Mouse (Mus musculus) heart, postnatal 0 days (tissue): ENCODE measurements around the gene Myo3b. TPM values are rescaled to one million over a fixed set of nuclear protein-coding genes. Genes with fewer than 3 reads are reported as not detected.

Experiments used
- ATAC-seq: fragments of 200-750 bp; cut with Nextera tagmentation; 2 replicates; pipeline ENCODE4 v1.8.0; 2017; ENCODE audit warnings: low read depth, moderate number of reproducible peaks, moderate library complexity; ENCODE audit not compliant: insufficient read depth
- DNase-seq: peaks from one replicate; pipeline ENCODE4 v3.0.0-alpha.2; 2016; ENCODE audit warnings: low spot score
- H3K27ac ChIP-seq: fragments of 300-500 bp; sonication (generic); 2 replicates; pipeline ENCODE4 v1.5.1; 2014; ENCODE audit warnings: low read depth, mild to moderate bottlenecking
- H3K27me3 ChIP-seq: fragments of 300-500 bp; sonication (generic); 2 replicates; pipeline ENCODE4 v1.6.1; 2014; ENCODE audit warnings: low read length, mixed read lengths; ENCODE audit not compliant: control insufficient read depth, insufficient read depth
- H3K36me3 ChIP-seq: fragments of 300-500 bp; sonication (generic); replicated peaks from 2 replicates; pipeline ENCODE4 v1.6.1; 2014; ENCODE audit warnings: low read length, mixed read lengths; ENCODE audit not compliant: control insufficient read depth, insufficient read depth
- H3K4me1 ChIP-seq: fragments of 300-500 bp; sonication (generic); 2 replicates; pipeline ENCODE4 v1.6.1; 2014; ENCODE audit warnings: antibody characterized with exemption; ENCODE audit not compliant: control insufficient read depth, insufficient read depth
- H3K4me2 ChIP-seq: fragments of 300-500 bp; sonication (generic); 2 replicates; pipeline ENCODE4 v1.6.1; 2014; ENCODE audit warnings: low read depth, mild to moderate bottlenecking, low read length, moderate library complexity
- H3K4me3 ChIP-seq: fragments of 300-500 bp; sonication (generic); 2 replicates; pipeline ENCODE4 v1.5.1; 2014; ENCODE audit warnings: low read depth, low read length
- H3K9ac ChIP-seq: fragments of 300-500 bp; sonication (generic); replicated peaks from 2 replicates; pipeline ENCODE4 v1.6.1; 2014; ENCODE audit warnings: low read depth, low read length, mixed read lengths
- H3K9me3 ChIP-seq: fragments of 300-500 bp; sonication (generic); replicated peaks from 2 replicates; pipeline ENCODE4 v1.6.1; 2016; ENCODE audit warnings: low read length; ENCODE audit not compliant: control insufficient read depth
- CTCF ChIP-seq: IDR thresholded peaks from 2 replicates; pipeline ENCODE4 v1.5.1; 2016; ENCODE audit warnings: antibody characterized with exemption, control low read depth, low read depth
- EP300 ChIP-seq: IDR thresholded peaks from 2 replicates; pipeline ENCODE4 v1.6.1; 2016; ENCODE audit warnings: antibody characterized with exemption, low read depth
- WGBS: fragments of 180-500 bp; shearing (Covaris S2); extraction: QIAGEN DNeasy Blood & Tissue Kit; methylation state at CpG from one replicate; pipeline ENCODE4 v1.1.7; 2014; 5-methylcytosine and 5-hydroxymethylcytosine counted together
- polyA plus RNA-seq: library from polyadenylated mRNA; unstranded; fragments of >200 nt; fragmentation: Nextera tagmentation; extraction: Ambion mirVana; gene quantifications from 2 replicates; pipeline ENCODE4 v1.2.1, GENCODE M21; 2015
- total RNA-seq: library from RNA; depleted of rRNA; stranded (reverse); fragments of >200 nt; gene quantifications from 2 replicates; pipeline ENCODE4 v1.2.3, GENCODE M21; 2014; ENCODE audit warnings: low replicate concordance

Gene Myo3b
- total and polyA plus RNA-seq, 2 experiments from 2014 or later, result 0.04 to 0.15 TPM

DNA sequence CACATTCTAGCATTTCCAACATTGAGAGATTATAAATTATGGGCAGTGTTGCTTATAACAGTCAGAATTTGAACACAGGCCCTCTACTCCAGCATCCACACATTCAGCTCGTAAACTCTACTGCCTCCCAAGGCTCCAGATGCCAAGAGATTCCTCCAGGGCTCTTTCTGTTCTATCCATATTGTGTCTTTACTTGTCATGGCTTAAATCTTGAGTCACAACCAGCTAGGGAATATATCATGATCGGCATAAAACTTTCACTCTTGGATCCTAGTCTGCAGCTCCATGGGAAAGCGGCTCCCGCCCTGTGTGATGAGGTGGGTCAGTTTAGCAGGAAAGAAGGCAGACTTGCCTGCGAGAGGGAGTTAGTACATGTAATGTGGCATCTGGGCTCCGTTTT, 294.0 kb downstream of the Myo3b start:
- Histone ChIP-seq H3K27ac (no peak overlapping the region), H3K4me2 (no peak overlapping the region), H3K27me3 (no peaks in the 10 kb centered on the region), H3K4me1 (peaks cover 14% of the 10 kb centered on the region), H3K36me3 (no peaks in the 10 kb centered on the region), H3K9ac (no peak overlapping the region), H3K9me3 (no peaks in the 10 kb centered on the region), H3K4me3 (no peak overlapping the region)
- WGBS, result 93% methylated on average over 6 of the region's 6 CpGs
- TF ChIP-seq CTCF, result no peak
- no peak for TF ChIP-seq EP300
- no peak for ATAC-seq
- no peak for DNase-seq

DNA sequence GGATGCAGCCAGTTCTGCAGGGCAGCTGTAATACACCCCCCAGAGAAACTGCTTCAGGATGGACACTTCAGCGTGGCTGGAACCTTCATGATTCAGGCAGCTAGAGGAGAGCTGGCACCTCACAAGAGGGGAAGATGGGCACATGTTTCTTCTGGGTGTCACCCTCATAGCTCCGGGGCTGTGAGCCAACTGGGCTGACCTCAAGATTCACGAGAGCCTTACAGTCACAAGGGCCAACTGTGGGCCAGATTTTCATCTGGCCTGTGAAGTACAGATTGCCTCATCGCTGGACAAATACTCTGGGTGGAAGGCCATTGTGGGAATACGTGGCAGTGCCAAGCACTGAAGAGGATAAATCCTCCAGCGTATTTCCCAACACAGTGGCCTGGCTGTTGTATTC, 294.6 kb downstream of the Myo3b start:
- no peak for ATAC-seq
- no peaks in the 10 kb centered on the region for H3K27me3 ChIP-seq
- no peak overlapping the region for H3K4me2 ChIP-seq
- H3K4me3 ChIP-seq, result no peak overlapping the region
- H3K9ac ChIP-seq, result no peak overlapping the region
- H3K4me1 ChIP-seq, result peaks cover 17% of the 10 kb centered on the region
- no peak for DNase-seq
- TF ChIP-seq CTCF (no peak), EP300 (no peak)
- no peaks in the 10 kb centered on the region for H3K9me3 ChIP-seq
- no peaks in the 10 kb centered on the region for H3K36me3 ChIP-seq
- H3K27ac ChIP-seq, result no peak overlapping the region
- WGBS, result 79% methylated on average over 6 of the region's 6 CpGs

DNA sequence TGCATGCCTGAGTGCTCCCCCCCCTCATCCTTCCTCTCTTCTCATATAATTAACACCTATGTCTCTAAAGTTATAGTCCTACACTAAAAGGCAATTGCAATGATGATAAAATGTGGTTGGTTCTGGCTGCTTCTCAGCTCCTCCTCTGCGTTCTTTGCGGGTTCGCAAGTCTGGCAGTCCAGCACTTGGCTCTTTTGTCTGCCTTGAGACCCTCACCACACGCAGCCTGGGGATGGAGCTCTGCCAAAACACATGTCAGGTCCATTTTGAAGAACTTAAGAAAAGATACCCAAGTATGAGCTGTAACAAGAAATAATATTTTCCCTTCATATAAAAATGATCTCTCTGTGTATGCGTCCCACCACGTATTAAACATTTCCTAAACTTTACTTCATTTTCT, 297.6 kb downstream of the Myo3b start:
- H3K36me3 ChIP-seq, result no peaks in the 10 kb centered on the region
- no peak overlapping the region for H3K27ac ChIP-seq
- peaks cover 21% of the 10 kb centered on the region for H3K4me1 ChIP-seq
- no peak overlapping the region for H3K4me2 ChIP-seq
- ATAC-seq (no peak), DNase-seq (no peak)
- no peak overlapping the region for H3K4me3 ChIP-seq
- no peaks in the 10 kb centered on the region for H3K9me3 ChIP-seq
- TF ChIP-seq CTCF (no peak), EP300 (no peak)
- no peak overlapping the region for H3K9ac ChIP-seq
- H3K27me3 ChIP-seq, result no peaks in the 10 kb centered on the region
- WGBS, result 65% methylated on average over 6 of the region's 6 CpGs

DNA sequence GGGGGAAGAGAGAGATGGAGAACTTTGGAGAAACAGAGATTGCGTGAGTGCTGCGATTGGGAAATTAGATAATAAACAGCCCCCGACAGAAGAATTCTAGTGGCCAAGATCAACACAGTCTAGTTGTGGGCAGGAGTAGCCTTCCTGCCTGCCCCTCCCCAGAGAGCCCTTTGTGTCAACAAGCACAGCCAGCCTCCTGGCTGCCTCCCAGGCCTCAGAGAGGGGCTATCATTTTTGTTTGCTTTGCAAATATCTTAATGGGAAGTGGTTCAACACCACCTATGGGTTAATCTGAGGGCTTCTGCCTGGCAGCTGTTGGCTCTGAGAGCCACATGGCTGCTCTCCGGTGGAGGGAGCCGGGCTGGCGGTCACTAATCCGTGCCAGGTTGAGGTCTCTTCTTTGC, 298.3 kb downstream of the Myo3b start:
- H3K4me1 ChIP-seq, result peaks cover 21% of the 10 kb centered on the region
- ATAC-seq (peak; percentile 59), DNase-seq (peak; percentile 28)
- 5% methylated on average over 7 of the region's 7 CpGs for WGBS
- 0 out of 2 replicates have a peak overlapping the region, but pooled peaks have one; percentile 1 for H3K4me3 ChIP-seq
- TF ChIP-seq EP300 (no peak), CTCF (no peak)
- H3K27ac ChIP-seq, result peak overlapping the region; percentile 22
- no peaks in the 10 kb centered on the region for H3K36me3 ChIP-seq
- no peaks in the 10 kb centered on the region for H3K9me3 ChIP-seq
- H3K4me2 ChIP-seq, result peak overlapping the region; percentile 44
- no peak overlapping the region for H3K9ac ChIP-seq
- no peaks in the 10 kb centered on the region for H3K27me3 ChIP-seq

DNA sequence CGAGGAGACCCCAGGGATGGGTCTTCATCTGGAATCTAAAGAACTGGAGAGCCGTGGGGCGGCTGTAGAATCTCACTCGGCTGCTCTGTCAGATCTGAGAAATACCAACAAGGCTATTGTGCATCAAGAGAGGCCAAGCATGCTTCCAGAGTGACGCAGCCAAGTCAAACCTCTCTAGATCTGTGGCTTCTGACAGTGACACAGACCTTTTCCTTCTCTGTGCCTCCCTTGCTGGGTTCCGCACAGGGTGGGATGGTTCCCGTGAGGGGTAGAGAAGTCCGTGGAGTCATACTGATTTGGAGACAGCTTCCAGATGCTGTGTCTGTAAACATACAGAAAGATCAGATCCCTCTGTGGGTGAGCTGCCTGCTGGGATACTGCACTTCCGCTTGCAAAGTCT, 298.9 kb downstream of the Myo3b start:
- peak; percentile 57; the same call in 1 of the 2 replicates for ATAC-seq
- TF ChIP-seq EP300, result no peak
- TF ChIP-seq CTCF, result no peak
- H3K27ac ChIP-seq, result peak overlapping the region; percentile 22
- H3K9me3 ChIP-seq, result no peaks in the 10 kb centered on the region
- H3K4me1 ChIP-seq, result peaks cover 21% of the 10 kb centered on the region
- 17% methylated on average over 9 of the region's 9 CpGs for WGBS
- no peaks in the 10 kb centered on the region for H3K27me3 ChIP-seq
- H3K36me3 ChIP-seq, result no peaks in the 10 kb centered on the region
- H3K4me3 ChIP-seq, result no peak overlapping the region
- H3K4me2 ChIP-seq, result peak overlapping the region; percentile 44
- no peak overlapping the region for H3K9ac ChIP-seq
- DNase-seq, result peak; percentile 51

DNA sequence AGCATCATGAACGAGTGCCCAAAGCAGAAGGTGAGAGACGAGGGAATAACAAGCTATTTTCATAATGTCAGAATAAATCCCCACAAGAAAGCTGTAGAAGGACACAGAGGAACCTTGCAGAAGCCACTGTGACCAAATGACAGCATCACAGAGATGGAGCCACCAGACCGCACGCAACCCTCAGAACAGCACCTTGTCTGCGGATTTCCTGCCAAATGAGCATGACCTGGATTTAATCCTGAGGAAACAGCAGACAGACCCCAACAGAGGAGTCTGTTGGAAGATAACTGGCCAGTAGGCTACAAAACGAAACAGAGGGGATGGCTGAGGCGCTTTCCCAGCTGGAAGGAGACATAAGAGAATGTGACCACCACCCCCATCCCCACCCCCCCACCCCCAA, 300.1 kb downstream of the Myo3b start:
- H3K4me1 ChIP-seq, result peaks cover 21% of the 10 kb centered on the region
- no peak for DNase-seq
- 63% methylated on average over 7 of the region's 7 CpGs for WGBS

More for the DNA sequence above, 300.1 kb downstream of the Myo3b start:
- H3K27ac ChIP-seq, result no peak overlapping the region
- ATAC-seq, result no peak
- no peak overlapping the region for H3K4me2 ChIP-seq
- no peak overlapping the region for H3K9ac ChIP-seq
- no peak overlapping the region for H3K4me3 ChIP-seq
- no peaks in the 10 kb centered on the region for H3K27me3 ChIP-seq
- H3K36me3 ChIP-seq, result no peaks in the 10 kb centered on the region
- TF ChIP-seq EP300 (no peak), CTCF (no peak)
- H3K9me3 ChIP-seq, result no peaks in the 10 kb centered on the region
